Mouse (Mus musculus) testis, adult 2 months (tissue): ENCODE data around the gene Ngp. TPM values are rescaled to one million over a fixed set of nuclear protein-coding genes. Genes with fewer than 3 reads are reported as not detected.
A peak's percentile ranks its signal among the peaks of the same experiment; 100 is the strongest.

ENCODE experiments used
- H3K27ac ChIP-seq: fragments of 200-500 bp; 2 replicates; pipeline ENCODE4 v1.5.1; 2012; ENCODE audit warnings: low read depth, low read length; ENCODE audit not compliant: control insufficient read depth, insufficient read depth
- H3K27me3 ChIP-seq: fragments of 200-500 bp; 2 replicates; pipeline ENCODE4 v1.6.1; 2012; ENCODE audit warnings: mild to moderate bottlenecking, low read length, moderate library complexity; ENCODE audit not compliant: control insufficient read depth, insufficient read depth
- H3K36me3 ChIP-seq: fragments of 200-500 bp; 2 replicates; pipeline ENCODE4 v1.6.1; 2012; ENCODE audit warnings: mild to moderate bottlenecking, low read length; ENCODE audit not compliant: control insufficient read depth, insufficient read depth
- H3K4me1 ChIP-seq: fragments of 200-500 bp; 2 replicates; pipeline ENCODE4 v1.6.1; 2012; ENCODE audit warnings: low read length; ENCODE audit not compliant: control insufficient read depth, insufficient read depth
- H3K4me3 ChIP-seq: fragments of 200-500 bp; 2 replicates; pipeline ENCODE4 v1.5.1; 2012; ENCODE audit warnings: low read depth, mild to moderate bottlenecking, low read length, moderate library complexity, mixed read lengths; ENCODE audit not compliant: control insufficient read depth
- CTCF ChIP-seq: fragments of 200-500 bp; IDR thresholded peaks from 2 replicates; pipeline ENCODE4 v1.5.1; 2012; ENCODE audit warnings: low read depth, mild to moderate bottlenecking, inconsistent platforms, low read length, moderate library complexity; ENCODE audit not compliant: control insufficient read depth, insufficient read depth, insufficient replicate concordance
- POLR2A ChIP-seq: fragments of 200-500 bp; IDR thresholded peaks from 2 replicates; pipeline ENCODE4 v1.6.1; 2012; ENCODE audit warnings: low read depth, mild to moderate bottlenecking, inconsistent platforms, low read length, moderate library complexity; ENCODE audit not compliant: control insufficient read depth
- polyA plus RNA-seq: library from polyadenylated mRNA; depleted of rRNA; stranded (reverse); fragments of >200 nt; gene quantifications from 2 replicates; pipeline ENCODE4 v1.2.3, GENCODE M21; 2012

Ngp gene
- polyA plus RNA-seq, 1 experiment, result not detected

DNA sequence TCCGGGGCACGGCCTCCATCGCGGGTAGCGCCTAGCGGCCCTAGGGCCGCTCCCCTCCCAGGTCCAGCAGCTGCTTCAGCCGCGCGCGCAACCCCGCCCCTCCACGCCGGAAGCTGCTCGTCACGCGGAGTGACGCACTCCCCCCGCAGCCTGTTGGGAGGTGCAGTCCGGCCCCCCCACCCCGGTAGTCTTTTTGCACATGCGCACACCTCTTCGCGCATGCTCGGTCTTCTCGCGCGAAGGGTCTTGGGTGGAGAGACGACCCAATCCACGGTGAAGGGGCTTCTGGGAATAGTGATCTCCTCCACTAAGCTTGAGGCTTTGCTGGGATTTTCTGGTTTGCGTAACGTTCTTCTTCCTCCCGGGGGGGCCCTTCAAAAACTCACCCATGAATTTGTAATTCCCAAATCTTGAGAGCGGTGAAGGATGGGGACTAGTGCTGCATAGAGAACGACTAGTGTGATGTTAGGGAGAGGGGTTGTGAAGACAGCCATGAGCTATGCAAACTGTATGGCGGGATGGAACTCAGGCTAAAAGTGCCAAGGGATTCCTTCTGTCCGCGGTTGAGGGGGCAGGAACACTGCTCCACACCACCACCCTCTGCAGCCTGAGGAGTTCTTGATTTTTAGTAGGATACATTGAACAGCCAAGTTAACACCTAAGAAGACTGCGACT lies 11.3 kb upstream of the Ngp start, which contains the start of gene Ptpn23:
Ptpn23 (minus strand) TSS at position 115 of the 675 bp plus-strand sequence.
- Histone ChIP-seq H3K4me1 (peaks cover 8% of the 10 kb centered on the region), H3K4me3 (peak within 1 kb of the TSS; percentile 96), H3K36me3 (no peaks in the 10 kb centered on the region), H3K27me3 (no peaks in the 10 kb centered on the region), H3K27ac (peak within 1 kb of the TSS; percentile 91)
- no peak for TF ChIP-seq CTCF
- TF ChIP-seq POLR2A, result peak; percentile 81

DNA sequence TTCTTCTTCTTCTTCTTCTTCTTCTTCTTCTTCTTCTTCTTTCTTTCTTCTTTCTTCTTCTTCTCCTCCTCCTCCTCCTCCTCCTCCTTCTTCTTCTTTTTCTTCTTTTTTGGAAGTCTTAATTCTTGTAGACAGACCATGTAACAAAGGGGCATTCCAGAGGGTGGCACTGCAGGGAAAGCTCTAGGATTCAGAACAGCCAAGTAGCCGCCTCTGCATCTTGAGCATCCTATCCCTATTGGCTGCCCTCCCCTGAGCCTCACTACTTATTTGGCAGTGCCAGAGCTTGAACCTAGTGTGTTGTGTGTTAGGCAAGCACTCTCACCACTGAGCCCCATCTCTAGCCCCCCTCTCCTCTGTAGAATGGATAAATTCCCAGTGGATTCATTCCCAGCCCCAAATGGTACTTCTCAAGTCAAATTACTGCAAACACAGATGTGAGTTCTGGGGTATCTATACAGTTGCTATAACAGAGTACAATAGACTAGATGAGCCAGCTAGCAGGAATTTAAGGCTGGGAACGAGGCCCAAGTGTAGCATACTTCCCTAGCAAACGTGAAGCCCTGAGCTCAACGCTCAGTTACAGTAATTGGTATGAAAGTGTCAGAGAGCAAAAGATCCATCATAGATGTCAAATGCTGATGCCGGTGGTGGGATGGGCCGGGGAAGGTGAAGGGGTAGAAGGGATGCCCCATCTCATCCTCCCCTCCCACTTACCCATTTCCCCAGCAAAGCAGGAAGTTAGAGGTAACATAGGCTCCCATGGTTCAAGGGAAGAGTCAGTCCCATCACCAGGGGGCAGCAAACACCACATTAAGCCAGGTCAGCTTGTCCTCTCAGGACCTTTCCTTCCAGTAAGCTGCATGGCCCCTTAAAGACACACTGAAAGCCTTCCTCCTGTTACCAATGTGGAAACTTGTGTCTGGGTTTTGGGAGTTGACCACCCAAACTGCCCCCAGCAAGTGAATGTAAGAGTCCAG lies 8.3 kb upstream of the Ngp start:
- Histone ChIP-seq H3K4me1 (peaks cover 8% of the 10 kb centered on the region), H3K36me3 (no peaks in the 10 kb centered on the region), H3K27me3 (no peaks in the 10 kb centered on the region), H3K27ac (no peak overlapping the region), H3K4me3 (no peak overlapping the region)
- TF ChIP-seq POLR2A (no peak), CTCF (peak; percentile 69; the same call in 1 of the 2 replicates)

DNA sequence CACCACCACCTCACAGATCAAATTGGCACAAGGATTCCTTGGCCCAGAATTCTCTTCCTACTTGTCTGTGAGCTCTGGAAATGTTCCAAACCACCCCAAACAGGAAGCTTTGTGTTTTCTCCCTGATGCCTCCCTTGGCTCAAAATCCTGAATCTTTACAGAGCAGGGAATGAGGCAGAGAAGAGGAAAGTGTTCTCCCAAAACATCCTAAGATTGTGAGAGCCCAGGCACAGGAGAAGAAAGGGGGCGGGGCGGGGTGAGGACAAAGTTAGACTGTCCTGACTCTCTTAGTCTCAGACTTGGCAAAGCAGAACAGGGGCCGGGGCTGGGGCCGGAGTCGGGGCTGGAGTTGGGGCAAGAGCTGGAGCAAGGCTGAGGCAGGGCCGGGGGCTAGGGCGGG lies 6.6 kb upstream of the Ngp start:
- Histone ChIP-seq H3K27me3 (no peaks in the 10 kb centered on the region), H3K4me3 (no peak overlapping the region), H3K4me1 (peaks cover 2% of the 10 kb centered on the region), H3K36me3 (no peaks in the 10 kb centered on the region), H3K27ac (no peak overlapping the region)
- TF ChIP-seq CTCF, result no peak
- TF ChIP-seq POLR2A, result no peak

DNA sequence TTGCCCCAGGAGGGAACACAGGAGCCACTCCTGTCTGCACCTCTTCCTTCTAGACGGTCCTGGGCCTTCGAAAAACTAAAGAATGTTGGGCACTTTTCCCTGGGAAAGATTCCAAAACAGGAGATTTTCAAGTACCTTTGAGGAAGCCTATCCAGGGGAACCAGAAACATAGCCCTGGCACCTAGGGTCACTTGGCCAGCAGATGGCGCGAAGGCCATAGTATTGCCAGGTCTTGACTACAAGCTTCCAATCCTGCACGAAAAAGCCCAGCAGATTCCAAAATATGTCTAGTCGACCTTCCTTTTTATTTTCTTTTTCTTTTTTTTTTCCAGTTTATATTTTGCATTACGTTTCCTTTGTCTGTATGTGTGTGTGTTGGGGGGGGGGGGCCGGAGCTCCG lies 5.8 kb upstream of the Ngp start:
- no peaks in the 10 kb centered on the region for H3K27me3 ChIP-seq
- H3K36me3 ChIP-seq, result no peaks in the 10 kb centered on the region
- H3K27ac ChIP-seq, result no peak overlapping the region
- H3K4me1 ChIP-seq, result no peaks in the 10 kb centered on the region; the same call in none of the 2 replicates
- TF ChIP-seq POLR2A (no peak), CTCF (peak; percentile 34; the same call in 1 of the 2 replicates)
- H3K4me3 ChIP-seq, result no peak overlapping the region

DNA sequence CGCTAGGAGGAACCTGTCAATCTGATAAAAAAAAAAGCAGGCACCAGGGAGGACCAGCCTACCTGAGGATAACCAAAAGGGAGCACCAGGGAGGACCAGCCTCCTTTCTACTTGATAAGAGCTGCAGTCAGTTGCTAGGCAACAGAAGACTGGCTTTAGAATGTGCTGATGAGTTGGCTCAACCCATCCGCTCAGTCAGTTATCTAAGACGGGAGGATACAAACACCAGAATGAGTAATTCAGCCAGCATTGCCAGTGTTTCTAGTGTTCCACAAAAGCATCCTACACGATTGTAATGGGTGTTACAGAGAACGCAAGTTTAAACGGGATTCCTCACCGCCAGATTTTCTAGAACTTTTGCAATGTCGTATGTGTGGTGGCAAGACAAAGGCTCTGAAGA lies 11.7 kb downstream of the Ngp start:
- Histone ChIP-seq H3K4me3 (no peak overlapping the region), H3K27ac (no peak overlapping the region), H3K27me3 (no peaks in the 10 kb centered on the region), H3K4me1 (peaks cover 2% of the 10 kb centered on the region), H3K36me3 (peaks cover 5% of the 10 kb centered on the region; the same call in 1 of the 2 replicates)
- no peak for TF ChIP-seq POLR2A
- no peak for TF ChIP-seq CTCF

DNA sequence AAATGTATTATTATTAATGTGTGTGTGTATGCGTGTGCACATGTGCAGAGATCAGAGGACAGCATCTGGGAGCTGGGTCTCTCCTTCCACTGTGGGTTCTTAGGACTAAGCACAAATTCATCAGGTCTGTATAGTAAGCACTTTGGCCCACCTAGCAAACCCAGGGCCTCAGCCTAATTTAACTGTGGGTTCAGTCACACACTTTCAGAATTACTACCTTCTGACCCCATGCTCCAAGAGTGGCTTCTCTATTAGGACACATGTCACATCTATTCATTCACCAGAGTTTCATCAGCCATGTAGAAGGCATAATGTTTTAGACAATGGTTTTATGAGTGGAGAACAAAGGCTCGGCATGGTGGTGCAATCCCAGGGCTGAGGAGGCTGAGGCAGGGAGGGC lies 13.5 kb downstream of the Ngp start:
- H3K27me3 ChIP-seq, result no peaks in the 10 kb centered on the region
- TF ChIP-seq CTCF (no peak), POLR2A (no peak)
- H3K36me3 ChIP-seq, result peaks cover 5% of the 10 kb centered on the region; the same call in 1 of the 2 replicates
- no peak overlapping the region for H3K27ac ChIP-seq
- peaks cover 2% of the 10 kb centered on the region for H3K4me1 ChIP-seq
- H3K4me3 ChIP-seq, result no peak overlapping the region

DNA sequence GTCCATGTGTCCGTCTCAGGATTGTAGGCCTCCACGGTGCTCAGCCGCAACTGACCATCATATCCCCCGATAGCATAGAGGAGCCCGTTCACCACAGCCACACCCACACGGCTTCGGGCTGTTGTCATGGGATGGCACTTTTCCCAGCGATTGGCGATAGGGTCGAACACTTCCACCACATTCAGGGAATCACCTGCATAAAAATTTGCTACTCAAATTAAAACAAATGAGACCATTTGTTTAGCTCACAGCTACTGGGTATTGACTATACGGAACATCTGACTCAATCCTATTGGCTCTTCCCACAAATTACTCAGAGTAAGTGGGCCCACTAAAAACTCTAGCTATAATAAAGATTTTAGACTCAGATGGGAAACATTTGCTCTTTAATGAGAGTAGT lies 16.5 kb downstream of the Ngp start:
- no peak for TF ChIP-seq POLR2A
- no peak for TF ChIP-seq CTCF
- peaks cover 2% of the 10 kb centered on the region for H3K4me1 ChIP-seq
- H3K36me3 ChIP-seq, result no peaks in the 10 kb centered on the region; the same call in 1 of the 2 replicates
- no peak overlapping the region for H3K4me3 ChIP-seq
- no peak overlapping the region for H3K27ac ChIP-seq
- H3K27me3 ChIP-seq, result no peaks in the 10 kb centered on the region
